Mouse (Mus musculus) liver, embryonic 11.5 days (tissue): Measurements from ENCODE around the gene Tubb3. TPM values are rescaled to one million over a fixed set of nuclear protein-coding genes. Genes with fewer than 3 reads are reported as not detected.

ENCODE experiments used
- polyA plus RNA-seq: library from polyadenylated mRNA; unstranded; fragments of >200 nt; fragmentation: Nextera tagmentation; extraction: Ambion mirVana; gene quantifications from 2 replicates; pipeline ENCODE4 v1.2.1, GENCODE M21; 2014

The Tubb3 gene
- polyA plus RNA-seq, 1 experiment from 2014 or later = 6.0 TPM

Other genes with a start within 250 kb of the Tubb3 start
- gene Dpep1, start 225.2 kb upstream of the Tubb3 start, polyA plus RNA-seq = 0.52 and 1.3 TPM in 2 replicates
- 95.4 and 104 TPM in 2 replicates for gene Chmp1a, start 198.7 kb upstream of the Tubb3 start, polyA plus RNA-seq
- gene Spata33, start 198.6 kb upstream of the Tubb3 start, polyA plus RNA-seq = 1.4 and 1.7 TPM in 2 replicates
- 22.8 and 25.0 TPM in 2 replicates for gene Cdk10, start 186.6 kb upstream of the Tubb3 start, polyA plus RNA-seq
- gene Spata2l, start 175.2 kb upstream of the Tubb3 start, polyA plus RNA-seq = 2.0 and 2.2 TPM in 2 replicates
- gene Zfp276, start 157.2 kb upstream of the Tubb3 start, polyA plus RNA-seq = 16.0 and 18.8 TPM in 2 replicates
- 9.2 and 10.7 TPM in 2 replicates for gene Vps9d1, start 157.1 kb upstream of the Tubb3 start, polyA plus RNA-seq
- gene Fanca, start 92.8 kb upstream of the Tubb3 start, polyA plus RNA-seq = 39.7 and 46.8 TPM in 2 replicates
- gene Spire2, start 78.7 kb upstream of the Tubb3 start, polyA plus RNA-seq = 6.5 and 6.7 TPM in 2 replicates
- gene Tcf25, start 37.7 kb upstream of the Tubb3 start, polyA plus RNA-seq = 136 and 147 TPM in 2 replicates
- 0.04 and 0.06 TPM in 2 replicates for gene Mc1r, start 4.3 kb upstream of the Tubb3 start, polyA plus RNA-seq
- 27.0 and 32.7 TPM in 2 replicates for gene Def8, start 12.1 kb downstream of the Tubb3 start, polyA plus RNA-seq
- gene Afg3l1, start 66.5 kb downstream of the Tubb3 start, polyA plus RNA-seq = 42.2 and 43.0 TPM in 2 replicates
- gene Dbndd1, start 104.0 kb downstream of the Tubb3 start, polyA plus RNA-seq = 1.5 and 1.6 TPM in 2 replicates
- 13.7 and 15.5 TPM in 2 replicates for gene Gas8, start 107.4 kb downstream of the Tubb3 start, polyA plus RNA-seq
- gene Rhou, start 242.5 kb downstream of the Tubb3 start, polyA plus RNA-seq = 4.8 and 4.9 TPM in 2 replicates